In the genomic region with DNA sequence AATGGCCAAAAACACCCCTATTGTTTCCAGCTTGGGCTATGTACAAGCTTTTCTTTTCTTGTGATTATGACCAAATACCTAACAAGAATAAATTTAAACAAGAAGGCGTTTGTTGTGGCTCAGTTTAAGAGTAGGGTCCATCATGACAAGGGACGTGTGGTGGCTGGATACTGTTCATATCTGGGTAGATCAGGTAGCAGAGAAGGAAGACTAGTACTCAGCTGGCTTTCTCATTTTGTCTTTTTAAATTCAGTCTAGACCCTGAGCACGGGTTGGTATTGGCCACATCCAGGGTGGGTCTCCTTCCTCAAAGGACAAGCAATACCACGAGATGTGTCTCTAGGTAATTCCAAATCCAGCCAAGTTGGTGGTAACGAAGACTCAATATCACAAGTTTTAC, we compare ENCODE assay signal across 21 mouse cellular contexts. TPM values are rescaled to one million over a fixed set of nuclear protein-coding genes. Genes with fewer than 3 reads are reported as not detected.
DNase-seq lines count a peak whose midpoint lies in the region; ATAC-seq and TF ChIP-seq lines count a peak whose summit lies in the region.
"Had no signal": no experiment of that assay in that cellular context is flagged by ENCODE, and none has a peak within 500 bp of the region (broad histone marks: within the 10 kb centered on the region; RNA-seq: fewer than 3 reads in every experiment).

No protein-coding gene starts in this region.

- no peak overlapping the region for H3K4me3 ChIP-seq in cerebellum, adult 2 months (replicated peaks; ENCODE audit: insufficient read depth, low read depth, low read length)
- H3K4me3 ChIP-seq in heart, embryonic 12.5 days, result no peak overlapping the region
- H3K4me3 ChIP-seq in layer of hippocampus, adult 2 months, result no peak overlapping the region
- H3K4me3 ChIP-seq in limb, embryonic 10.5 days, result no peak overlapping the region
- H3K4me3 ChIP-seq: embryonic facial prominence, embryonic 10.5 days; embryonic facial prominence, embryonic 12.5 days; forebrain, embryonic 13.5 days; forebrain, embryonic 15.5 days had no signal

- no peak for TF ChIP-seq POLR2A in cerebellum, adult 2 months (IDR thresholded peaks at IDR 0.05; ENCODE audit: borderline replicate concordance, insufficient read depth, low read length)

- H3K9ac ChIP-seq in heart, embryonic 12.5 days, result no peak overlapping the region
- H3K9ac ChIP-seq: embryonic facial prominence, embryonic 12.5 days; forebrain, embryonic 13.5 days; forebrain, embryonic 15.5 days had no signal

- H3K4me1 ChIP-seq in cerebellum, adult 2 months (ENCODE audit: control insufficient read depth, insufficient read depth, low read length), result peaks cover 24% of the 10 kb centered on the region
- H3K4me1 ChIP-seq in heart, embryonic 12.5 days (replicated peaks), result peaks cover 43% of the 10 kb centered on the region
- H3K4me1 ChIP-seq in limb, embryonic 10.5 days, result peaks cover 84% of the 10 kb centered on the region

- H3K27ac ChIP-seq in cerebellum, adult 2 months (ENCODE audit: insufficient read depth, low read length), result peak overlapping the region; percentile 13; the same call in 1 of the 2 replicates
- H3K27ac ChIP-seq in heart, embryonic 12.5 days (ENCODE audit: poor library complexity, severe bottlenecking), result no peak overlapping the region
- peak overlapping the region; percentile 96 for H3K27ac ChIP-seq in layer of hippocampus, adult 2 months
- peak overlapping the region; percentile 44; the same call in 1 of the 2 replicates for H3K27ac ChIP-seq in limb, embryonic 10.5 days
- H3K27ac ChIP-seq: embryonic facial prominence, embryonic 10.5 days; embryonic facial prominence, embryonic 12.5 days; forebrain, embryonic 13.5 days; forebrain, embryonic 15.5 days had no signal

- H3K36me3 ChIP-seq in heart, embryonic 12.5 days, result no peaks in the 10 kb centered on the region; the same call in 1 of the 2 replicates
- H3K36me3 ChIP-seq in limb, embryonic 10.5 days, result no peaks in the 10 kb centered on the region
- H3K36me3 ChIP-seq: embryonic facial prominence, embryonic 10.5 days; embryonic facial prominence, embryonic 12.5 days; forebrain, embryonic 15.5 days; G1E had no signal

- no peak for DNase-seq in cerebellum, adult 2 months
- DNase-seq in heart, adult 11 months, result peak; percentile 77
- no peak for DNase-seq in layer of hippocampus, adult 2 months (ENCODE audit: low spot score in 2 of 2)
- no peak for DNase-seq in layer of hippocampus, adult 9-10 months (ENCODE audit: low spot score)
- DNase-seq in limb, embryonic 10.5 days (ENCODE audit: low spot score), result no peak
- DNase-seq: adrenal gland, adult 8-10 months; adrenal gland, postnatal 14 days; adrenal gland, postnatal 36 days; B cell, adult 2 months; cerebellum, adult 11 months; cerebellum, adult 9-10 months had no signal

- no peaks in the 10 kb centered on the region for H3K9me3 ChIP-seq in heart, embryonic 12.5 days (replicated peaks)
- no peaks in the 10 kb centered on the region for H3K9me3 ChIP-seq in limb, embryonic 10.5 days (replicated peaks)
- H3K9me3 ChIP-seq: embryonic facial prominence, embryonic 10.5 days; embryonic facial prominence, embryonic 12.5 days; forebrain, embryonic 13.5 days; forebrain, embryonic 15.5 days; G1E had no signal

- no peaks in the 10 kb centered on the region for H3K27me3 ChIP-seq in cerebellum, adult 2 months (ENCODE audit: control insufficient read depth, insufficient read depth, low read length)
- no peaks in the 10 kb centered on the region for H3K27me3 ChIP-seq in heart, embryonic 12.5 days (replicated peaks)
- H3K27me3 ChIP-seq in limb, embryonic 10.5 days (ENCODE audit: low read depth, poor library complexity, severe bottlenecking), result no peaks in the 10 kb centered on the region
- H3K27me3 ChIP-seq: embryonic facial prominence, embryonic 12.5 days; forebrain, embryonic 13.5 days; forebrain, embryonic 15.5 days; Patski had no signal

- TF ChIP-seq CTCF in cerebellum, adult 2 months (IDR thresholded peaks at IDR 0.05; ENCODE audit: borderline replicate concordance, insufficient read depth, low read depth, low read length), result no peak
- TF ChIP-seq CTCF in layer of hippocampus, adult 2 months (conservative IDR thresholded peaks at IDR 0.05), result no peak

- no peak overlapping the region for H3K4me2 ChIP-seq in heart, embryonic 12.5 days
- H3K4me2 ChIP-seq: embryonic facial prominence, embryonic 12.5 days; forebrain, embryonic 13.5 days; forebrain, embryonic 15.5 days had no signal

- WGBS in cerebellum, adult 2 months, result 86% methylated on average over 5 of the region's 5 CpGs
- 79% methylated on average over 5 of the region's 5 CpGs for WGBS in heart, embryonic 12.5 days
- WGBS in limb, embryonic 10.5 days, result 94% methylated on average over 5 of the region's 5 CpGs

- ATAC-seq in cerebellum, adult (ENCODE audit: insufficient number of reproducible peaks, low FRiP score, low TSS enrichment), result no peak
- no peak for ATAC-seq in heart, embryonic 12.5 days (ENCODE audit: insufficient number of reproducible peaks, low FRiP score)
- ATAC-seq: activated CD4-positive, CD25-positive, alpha-beta regulatory T cell, adult 4 months; CD4-positive, CD25-positive, alpha-beta regulatory T cell, adult 4 months; forebrain, embryonic 13.5 days; forebrain, embryonic 15.5 days; Patski had no signal

RNA-seq across cellular contexts. Expression of a gene that starts 57.4 kb away (rescaled TPM):
- 177 and 188 TPM in 2 replicates for polyA plus RNA-seq in cerebellum, adult 2 months (2012; rRNA removed)
- 87.6 and 97.4 TPM in 2 replicates for polyA plus RNA-seq in heart, embryonic 12.5 days (2016; fragmentation: Nextera tagmentation; extraction: Ambion mirVana)
- total RNA-seq in layer of hippocampus, adult 2 months (2021), result 100 to 1,000 TPM; 243 TPM
- polyA plus RNA-seq in limb, embryonic 10.5 days (2016; fragmentation: Nextera tagmentation; extraction: Ambion mirVana), result 45.8 and 62.6 TPM in 2 replicates
- polyA plus RNA-seq: CD4-positive, CD25-positive, alpha-beta regulatory T cell, adult 4 months had no signal
